Mouse (Mus musculus) limb, embryonic 14.5 days (tissue): ENCODE data around the gene Pcnx. TPM values are rescaled to one million over a fixed set of nuclear protein-coding genes. Genes with fewer than 3 reads are reported as not detected.

Source experiments
- ATAC-seq: fragments of 200-750 bp; cut with Nextera tagmentation; 2 replicates; pipeline ENCODE4 v1.8.0; 2017; ENCODE audit warnings: low read depth, moderate number of reproducible peaks, moderate TSS enrichment; ENCODE audit not compliant: low FRiP score
- DNase-seq: peaks from one replicate; pipeline ENCODE4 v3.0.0-alpha.2; 2015; ENCODE audit warnings: low spot score
- H3K27ac ChIP-seq: fragments of 300-500 bp; sonication (generic); replicated peaks from 2 replicates; pipeline ENCODE4 v1.5.1; 2014; ENCODE audit warnings: low read depth, mild to moderate bottlenecking, low read length, moderate library complexity, mixed read lengths
- H3K27me3 ChIP-seq: fragments of 300-500 bp; sonication (generic); 2 replicates; pipeline ENCODE4 v1.6.1; 2014; ENCODE audit warnings: low read length, mixed read lengths; ENCODE audit not compliant: control insufficient read depth, insufficient read depth
- H3K36me3 ChIP-seq: fragments of 300-500 bp; sonication (generic); 2 replicates; pipeline ENCODE4 v1.6.1; 2014; ENCODE audit warnings: mild to moderate bottlenecking, low read length, moderate library complexity, mixed read lengths; ENCODE audit not compliant: control insufficient read depth, insufficient read depth
- H3K4me1 ChIP-seq: fragments of 300-500 bp; sonication (generic); 2 replicates; pipeline ENCODE4 v1.6.1; 2014; ENCODE audit warnings: antibody characterized with exemption, low read length, mixed read lengths; ENCODE audit not compliant: control insufficient read depth, insufficient read depth
- H3K4me2 ChIP-seq: fragments of 300-500 bp; sonication (generic); replicated peaks from 2 replicates; pipeline ENCODE4 v1.6.1; 2014; ENCODE audit warnings: low read depth, mild to moderate bottlenecking, low read length, moderate library complexity; ENCODE audit not compliant: severe bottlenecking
- H3K4me3 ChIP-seq: fragments of 300-500 bp; sonication (generic); replicated peaks from 2 replicates; pipeline ENCODE4 v1.5.1; 2014; ENCODE audit warnings: low read length
- H3K9ac ChIP-seq: fragments of 300-500 bp; sonication (generic); 2 replicates; pipeline ENCODE4 v1.6.1; 2014; ENCODE audit warnings: mild to moderate bottlenecking, low read depth, low read length, moderate library complexity; ENCODE audit not compliant: severe bottlenecking
- H3K9me3 ChIP-seq: fragments of 300-500 bp; sonication (generic); 2 replicates; pipeline ENCODE4 v1.6.1; 2016; ENCODE audit warnings: low read length; ENCODE audit not compliant: control insufficient read depth
- POLR2A ChIP-seq: fragments of 200-500 bp; IDR thresholded peaks from 2 replicates; pipeline ENCODE4 v1.8.0; 2012; ENCODE audit warnings: inconsistent platforms, mild to moderate bottlenecking, moderate library complexity, borderline replicate concordance; ENCODE audit not compliant: insufficient read depth, insufficient read length; ENCODE audit errors: extremely low read depth
- WGBS: fragments of 180-500 bp; shearing (Covaris S2); extraction: QIAGEN DNeasy Blood & Tissue Kit; methylation state at CpG from one replicate; pipeline ENCODE4 v1.1.7; 2014; 5-methylcytosine and 5-hydroxymethylcytosine counted together
- polyA plus RNA-seq, 2 experiments: library from polyadenylated mRNA; depleted of rRNA in 1 of 2; stranded (reverse) in 1 of 2; unstranded in 1 of 2; fragments of >200 nt; fragmentation: Nextera tagmentation in 1 of 2; extraction: Ambion mirVana in 1 of 2; gene quantifications; 2 replicates each; pipeline versions ENCODE4 v1.2.1 to v1.2.3; 2012 to 2014

Pcnx gene
- polyA plus RNA-seq, 2 experiments, result 18.4 to 36.6 TPM

DNA sequence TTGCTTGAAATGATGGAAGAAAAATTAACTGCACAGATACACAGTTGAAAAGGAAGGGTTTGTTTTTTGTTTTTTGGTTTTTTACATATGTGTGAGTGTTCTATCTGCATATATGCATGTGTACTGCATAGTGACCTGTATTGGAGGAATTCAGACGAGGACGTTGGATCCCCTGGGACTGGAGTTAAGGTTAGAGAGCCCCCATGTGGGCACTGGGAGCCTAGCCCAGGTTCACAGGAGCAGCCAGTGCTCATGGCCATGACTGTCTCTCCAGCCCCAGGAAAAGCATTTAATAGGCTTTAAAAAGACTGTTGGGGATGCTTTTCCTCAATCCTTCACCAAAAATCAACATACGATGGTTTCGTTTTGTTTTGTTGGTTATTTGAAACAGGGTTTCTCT, 117.5 kb downstream of the Pcnx start:
- peaks cover 82% of the 10 kb centered on the region for H3K36me3 ChIP-seq
- no peak overlapping the region for H3K4me3 ChIP-seq
- no peaks in the 10 kb centered on the region for H3K9me3 ChIP-seq
- ATAC-seq (no peak), DNase-seq (no peak)
- H3K4me2 ChIP-seq, result no peak overlapping the region
- no peak for TF ChIP-seq POLR2A
- no peaks in the 10 kb centered on the region for H3K4me1 ChIP-seq
- H3K27ac ChIP-seq, result no peak overlapping the region
- 79% methylated on average over 4 of the region's 4 CpGs for WGBS
- H3K9ac ChIP-seq, result no peak overlapping the region
- H3K27me3 ChIP-seq, result no peaks in the 10 kb centered on the region

DNA sequence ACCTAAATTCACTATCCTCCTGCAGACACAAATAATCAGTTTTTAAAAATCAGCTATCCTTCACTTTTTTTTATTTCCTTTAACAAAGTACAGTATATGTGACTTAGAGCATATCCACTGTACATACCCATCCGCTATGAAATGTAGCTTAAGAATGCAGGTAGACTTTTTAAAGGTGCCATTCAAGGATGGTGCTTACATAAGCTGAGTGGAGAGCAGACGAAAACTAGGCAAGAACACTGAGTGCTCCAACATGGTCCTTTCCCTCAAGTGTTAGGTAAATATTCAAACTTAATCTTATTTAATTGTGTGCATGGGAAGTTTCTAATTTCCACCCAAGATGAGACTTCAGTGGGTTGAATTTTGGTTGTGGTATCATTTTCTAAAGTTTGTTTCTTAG, 119.5 kb downstream of the Pcnx start:
- ATAC-seq (no peak), DNase-seq (no peak)
- Histone ChIP-seq H3K27me3 (no peaks in the 10 kb centered on the region), H3K27ac (no peak overlapping the region), H3K4me3 (no peak overlapping the region), H3K36me3 (peaks cover 83% of the 10 kb centered on the region), H3K4me1 (no peaks in the 10 kb centered on the region), H3K9ac (no peak overlapping the region), H3K9me3 (no peaks in the 10 kb centered on the region), H3K4me2 (no peak overlapping the region)
- TF ChIP-seq POLR2A, result no peak
- 91% methylated on average over 2 of the region's 2 CpGs for WGBS

DNA sequence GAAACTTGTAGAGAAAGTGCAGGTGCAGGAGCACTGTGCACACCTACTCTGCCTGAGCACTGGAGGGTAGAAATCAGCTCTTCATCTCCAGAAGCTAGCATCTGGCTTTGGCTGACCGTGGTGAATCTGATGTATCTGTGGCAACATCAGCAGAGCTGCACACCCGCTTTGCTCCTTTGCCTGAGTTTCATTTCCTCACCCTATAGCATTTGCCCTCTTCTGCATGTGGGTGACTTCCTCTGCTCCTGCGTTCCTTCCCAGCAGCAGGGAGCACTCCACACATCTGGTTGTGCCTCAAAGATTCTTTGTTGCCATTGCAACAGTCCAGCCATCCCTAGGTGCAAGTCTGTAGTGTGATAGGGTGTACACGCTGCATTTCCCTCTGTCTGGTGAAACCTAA, 132.3 kb downstream of the Pcnx start:
- DNase-seq, result no peak
- Histone ChIP-seq H3K4me2 (no peak overlapping the region), H3K27ac (no peak overlapping the region), H3K9me3 (no peaks in the 10 kb centered on the region), H3K27me3 (no peaks in the 10 kb centered on the region), H3K4me3 (no peak overlapping the region), H3K9ac (no peak overlapping the region), H3K36me3 (peaks cover 71% of the 10 kb centered on the region), H3K4me1 (no peaks in the 10 kb centered on the region)
- no peak for ATAC-seq
- WGBS, result 91% methylated on average over 4 of the region's 4 CpGs
- no peak for TF ChIP-seq POLR2A

DNA sequence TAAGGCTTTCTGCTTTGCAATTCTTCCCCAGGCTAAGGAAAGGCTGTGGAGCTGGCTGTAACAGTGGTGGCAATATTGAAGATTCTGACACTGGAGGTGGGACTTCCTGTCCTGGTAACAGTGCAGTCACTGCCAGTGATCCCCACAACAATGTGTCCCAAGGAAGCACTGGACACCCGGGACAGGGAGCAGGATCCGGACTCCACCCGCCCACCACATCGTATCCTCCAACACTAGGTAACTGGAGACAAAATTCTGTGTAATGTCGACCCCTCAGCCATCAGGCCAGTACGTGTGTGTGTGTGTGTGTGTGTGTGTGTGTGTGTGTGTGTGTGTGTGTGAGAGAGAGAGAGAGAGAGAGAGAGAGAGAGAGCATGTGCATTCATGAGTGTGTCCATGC, 133.2 kb downstream of the Pcnx start:
- no peak overlapping the region for H3K27ac ChIP-seq
- no peak overlapping the region for H3K4me3 ChIP-seq
- WGBS, result 89% methylated on average over 6 of the region's 6 CpGs
- no peaks in the 10 kb centered on the region for H3K9me3 ChIP-seq
- H3K9ac ChIP-seq, result no peak overlapping the region
- DNase-seq (no peak), ATAC-seq (no peak)
- H3K36me3 ChIP-seq, result peaks cover 64% of the 10 kb centered on the region
- no peak for TF ChIP-seq POLR2A
- H3K4me1 ChIP-seq, result no peaks in the 10 kb centered on the region
- no peak overlapping the region for H3K4me2 ChIP-seq
- no peaks in the 10 kb centered on the region for H3K27me3 ChIP-seq

DNA sequence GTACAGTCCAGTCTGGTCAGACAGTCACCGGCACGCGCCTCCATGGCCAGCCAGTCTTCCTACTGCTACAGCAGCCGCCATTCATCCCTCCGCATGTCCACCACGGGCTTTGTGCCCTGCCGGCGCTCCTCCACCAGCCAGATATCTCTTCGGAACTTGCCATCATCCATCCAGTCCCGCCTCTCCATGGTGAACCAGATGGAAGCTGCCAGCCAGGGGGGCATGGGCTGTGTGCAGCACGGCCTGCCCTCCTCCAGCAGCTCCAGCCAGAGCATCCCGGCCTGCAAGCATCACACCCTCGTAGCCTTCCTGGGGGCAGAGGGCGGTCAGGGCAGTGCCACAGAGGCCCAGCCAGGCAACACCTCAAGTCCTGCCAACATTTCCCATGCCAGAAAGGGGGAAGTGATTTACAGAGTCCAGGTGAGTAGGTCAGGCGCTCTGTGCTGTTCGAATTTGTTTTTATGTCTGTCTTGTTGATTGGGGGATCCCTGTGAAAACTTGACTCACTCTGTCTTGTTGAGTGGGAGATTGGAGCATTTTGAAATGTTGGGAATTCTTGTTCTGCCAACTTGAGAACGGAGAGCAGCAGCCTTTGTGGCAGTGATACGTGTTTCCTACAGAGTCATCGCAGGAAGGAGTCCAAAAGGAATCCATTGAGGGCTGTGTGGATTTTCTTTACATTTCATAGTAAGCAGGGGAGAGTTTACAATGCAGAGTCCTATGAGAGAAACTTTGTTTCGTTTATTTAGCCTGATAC, 135.3 kb downstream of the Pcnx start:
- 90% methylated on average over 20 of the region's 20 CpGs for WGBS
- no peaks in the 10 kb centered on the region for H3K9me3 ChIP-seq

More for the DNA sequence above, 135.3 kb downstream of the Pcnx start:
- Histone ChIP-seq H3K9ac (no peak overlapping the region), H3K27me3 (no peaks in the 10 kb centered on the region), H3K36me3 (peaks cover 57% of the 10 kb centered on the region), H3K4me2 (no peak overlapping the region), H3K4me1 (no peaks in the 10 kb centered on the region), H3K4me3 (no peak overlapping the region), H3K27ac (no peak overlapping the region)
- ATAC-seq (no peak), DNase-seq (no peak)
- TF ChIP-seq POLR2A, result no peak
